Mouse (Mus musculus) E14TG2a.4 (cell line): ENCODE results near the gene E030025P04Rik.

Source experiments
- CTCF ChIP-seq: conservative IDR thresholded peaks from 2 replicates; pipeline ENCODE4 v1.5.1; 2014; ENCODE audit warnings: low read length
- NANOG ChIP-seq: IDR thresholded peaks from 2 replicates; pipeline ENCODE4 v1.6.1; 2014; ENCODE audit warnings: borderline replicate concordance, low read length, mixed read lengths
- POU5F1 ChIP-seq: IDR thresholded peaks from 2 replicates; pipeline ENCODE4 v1.6.1; 2014; ENCODE audit warnings: low read length, borderline replicate concordance

GRCm38 (mm10) chr11:109124284-109124683 is 19.9 kb downstream of the E030025P04Rik start:
- TF ChIP-seq CTCF = peak; percentile 49
- no peak for TF ChIP-seq POU5F1
- no peak for TF ChIP-seq NANOG
